Mouse (Mus musculus): Measurements from ENCODE around the gene Ptdss2. TPM values are rescaled to one million over a fixed set of nuclear protein-coding genes. Genes with fewer than 3 reads are reported as not detected.
A peak's percentile ranks its signal among the peaks of the same experiment; 100 is the strongest.

Ptdss2 gene
- polyA plus RNA-seq, 1 experiment from 2014 or later: 65.6 TPM

- H3K4me2 ChIP-seq (ENCODE audit: low read length): peak overlapping the region; percentile 78
- peak; percentile 100 for ATAC-seq (ENCODE audit: insufficient number of reproducible peaks, insufficient read depth, low FRiP score, low read depth)
These were observed 721 bp downstream of the Ptdss2 start for GRCm38 (mm10) chr7:141122689-141123516.

GRCm38 (mm10) chr7:141123517-141123856 lies 1.3 kb downstream of the Ptdss2 start:
- H3K36me3 ChIP-seq (ENCODE audit: control insufficient read depth, insufficient read depth, low read length): no peaks in the 10 kb centered on the region
- H3K4me2 ChIP-seq (ENCODE audit: low read length): peak overlapping the region; percentile 78
- peak overlapping the region; percentile 58 to 67 for H3K4me3 ChIP-seq (ENCODE audit: control insufficient read depth in 1 of 2, insufficient read depth in 1 of 2, low read depth in 1 of 2, low read length in 2 of 2)
- peaks cover 4 to 6% of the 10 kb centered on the region in 2 experiments; a peak in 3 of 4 replicates for H3K4me1 ChIP-seq (ENCODE audit: control insufficient read depth in 2 of 2, insufficient read depth in 2 of 2, low read length in 2 of 2)
- ATAC-seq (ENCODE audit: insufficient number of reproducible peaks, insufficient read depth, low FRiP score, low read depth): no peak; the same call in 1 of the 2 replicates
- H3K9me3 ChIP-seq (ENCODE audit: control insufficient read depth, low read length): no peaks in the 10 kb centered on the region
- H3K27me3 ChIP-seq (ENCODE audit: control insufficient read depth, insufficient read depth, low read length): no peaks in the 10 kb centered on the region
- WGBS: 2% methylated on average over 15 of the region's 15 CpGs
- peak overlapping the region; percentile 90 to 92 for H3K27ac ChIP-seq (replicated peaks in 1 of 2; ENCODE audit: control insufficient read depth in 1 of 2, insufficient read depth in 1 of 2, low read depth in 2 of 2, low read length in 2 of 2)
- H3K9ac ChIP-seq (ENCODE audit: low read length): peak overlapping the region; percentile 84

More at GRCm38 (mm10) chr7:141122689-141123516, 721 bp downstream of the Ptdss2 start:
- Histone ChIP-seq H3K9me3 (ENCODE audit: control insufficient read depth, low read length) (no peaks in the 10 kb centered on the region), H3K4me3 (ENCODE audit: control insufficient read depth in 1 of 2, insufficient read depth in 1 of 2, low read depth in 1 of 2, low read length in 2 of 2) (peak overlapping the region; percentile 58 to 67), H3K27me3 (ENCODE audit: control insufficient read depth, insufficient read depth, low read length) (no peaks in the 10 kb centered on the region), H3K4me1 (ENCODE audit: control insufficient read depth in 2 of 2, insufficient read depth in 2 of 2, low read length in 2 of 2) (peaks cover 4 to 6% of the 10 kb centered on the region in 2 experiments; a peak in 3 of 4 replicates), H3K27ac (replicated peaks in 1 of 2; ENCODE audit: control insufficient read depth in 1 of 2, insufficient read depth in 1 of 2, low read depth in 2 of 2, low read length in 2 of 2) (peak overlapping the region; percentile 90 to 92), H3K9ac (ENCODE audit: low read length) (peak overlapping the region; percentile 84), H3K36me3 (ENCODE audit: control insufficient read depth, insufficient read depth, low read length) (no peaks in the 10 kb centered on the region)
- 2% methylated on average over 29 of the region's 29 CpGs for WGBS

- Histone ChIP-seq H3K27me3 (ENCODE audit: control insufficient read depth, insufficient read depth, low read length) (no peaks in the 10 kb centered on the region), H3K27ac (replicated peaks in 1 of 2; ENCODE audit: control insufficient read depth in 1 of 2, insufficient read depth in 1 of 2, low read depth in 2 of 2, low read length in 2 of 2) (peak overlapping the region; percentile 3 to 14; a peak in 1 of 4 replicates), H3K4me2 (ENCODE audit: low read length) (peak overlapping the region; percentile 90), H3K4me1 (ENCODE audit: control insufficient read depth in 2 of 2, insufficient read depth in 2 of 2, low read length in 2 of 2) (peaks cover 8 to 14% of the 10 kb centered on the region in 2 experiments), H3K4me3 (ENCODE audit: control insufficient read depth in 1 of 2, insufficient read depth in 1 of 2, low read depth in 1 of 2, low read length in 2 of 2) (peak overlapping the region; percentile 84 to 87), H3K9ac (ENCODE audit: low read length) (peak overlapping the region; percentile 94), H3K36me3 (ENCODE audit: control insufficient read depth, insufficient read depth, low read length) (peaks cover 18% of the 10 kb centered on the region), H3K9me3 (ENCODE audit: control insufficient read depth, low read length) (no peaks in the 10 kb centered on the region)
- ATAC-seq (ENCODE audit: insufficient number of reproducible peaks, insufficient read depth, low FRiP score, low read depth): peak; percentile 96
- under 1% methylated on average over 59 of the region's 59 CpGs for WGBS
These were observed 9.0 kb downstream of the Ptdss2 start for GRCm38 (mm10) chr7:141131024-141131820.

GRCm38 (mm10) chr7:141131904-141132755 lies 9.9 kb downstream of the Ptdss2 start:
- H3K4me1 ChIP-seq (ENCODE audit: control insufficient read depth in 2 of 2, insufficient read depth in 2 of 2, low read length in 2 of 2): peaks cover 8 to 14% of the 10 kb centered on the region in 2 experiments
- H3K9me3 ChIP-seq (ENCODE audit: control insufficient read depth, low read length): no peaks in the 10 kb centered on the region
- H3K36me3 ChIP-seq (ENCODE audit: control insufficient read depth, insufficient read depth, low read length): peaks cover 27% of the 10 kb centered on the region
- H3K27ac ChIP-seq (replicated peaks in 1 of 2; ENCODE audit: control insufficient read depth in 1 of 2, insufficient read depth in 1 of 2, low read depth in 2 of 2, low read length in 2 of 2): no peak overlapping the region
- H3K4me2 ChIP-seq (ENCODE audit: low read length): peak overlapping the region; percentile 90
- H3K4me3 ChIP-seq (ENCODE audit: control insufficient read depth in 1 of 2, insufficient read depth in 1 of 2, low read depth in 1 of 2, low read length in 2 of 2): peak overlapping the region; percentile 84 to 87
- H3K27me3 ChIP-seq (ENCODE audit: control insufficient read depth, insufficient read depth, low read length): no peaks in the 10 kb centered on the region
- H3K9ac ChIP-seq (ENCODE audit: low read length): peak overlapping the region; percentile 94
- 59% methylated on average over 12 of the region's 12 CpGs for WGBS
- no peak for ATAC-seq (ENCODE audit: insufficient number of reproducible peaks, insufficient read depth, low FRiP score, low read depth)

GRCm38 (mm10) chr7:141141326-141141725 lies 19.1 kb downstream of the Ptdss2 start:
- Histone ChIP-seq H3K36me3 (ENCODE audit: control insufficient read depth, insufficient read depth, low read length) (peaks cover 55% of the 10 kb centered on the region), H3K4me2 (ENCODE audit: low read length) (no peak overlapping the region), H3K9me3 (ENCODE audit: control insufficient read depth, low read length) (no peaks in the 10 kb centered on the region), H3K4me3 (ENCODE audit: control insufficient read depth in 1 of 2, insufficient read depth in 1 of 2, low read depth in 1 of 2, low read length in 2 of 2) (no peak overlapping the region), H3K9ac (ENCODE audit: low read length) (no peak overlapping the region), H3K4me1 (ENCODE audit: control insufficient read depth in 2 of 2, insufficient read depth in 2 of 2, low read length in 2 of 2) (no peaks in the 10 kb centered on the region), H3K27me3 (ENCODE audit: control insufficient read depth, insufficient read depth, low read length) (no peaks in the 10 kb centered on the region), H3K27ac (replicated peaks in 1 of 2; ENCODE audit: control insufficient read depth in 1 of 2, insufficient read depth in 1 of 2, low read depth in 2 of 2, low read length in 2 of 2) (no peak overlapping the region)
- ATAC-seq (ENCODE audit: insufficient number of reproducible peaks, insufficient read depth, low FRiP score, low read depth): no peak
- WGBS: 80% methylated on average over 4 of the region's 4 CpGs

GRCm38 (mm10) chr7:141143112-141143511 lies 20.9 kb downstream of the Ptdss2 start:
- Histone ChIP-seq H3K4me2 (ENCODE audit: low read length) (no peak overlapping the region), H3K27me3 (ENCODE audit: control insufficient read depth, insufficient read depth, low read length) (no peaks in the 10 kb centered on the region), H3K9me3 (ENCODE audit: control insufficient read depth, low read length) (no peaks in the 10 kb centered on the region), H3K27ac (replicated peaks in 1 of 2; ENCODE audit: control insufficient read depth in 1 of 2, insufficient read depth in 1 of 2, low read depth in 2 of 2, low read length in 2 of 2) (no peak overlapping the region), H3K36me3 (ENCODE audit: control insufficient read depth, insufficient read depth, low read length) (peaks cover 53% of the 10 kb centered on the region), H3K4me1 (ENCODE audit: control insufficient read depth in 2 of 2, insufficient read depth in 2 of 2, low read length in 2 of 2) (no peaks in the 10 kb centered on the region), H3K9ac (ENCODE audit: low read length) (no peak overlapping the region), H3K4me3 (ENCODE audit: control insufficient read depth in 1 of 2, insufficient read depth in 1 of 2, low read depth in 1 of 2, low read length in 2 of 2) (no peak overlapping the region)
- 52% methylated on average over 5 of the region's 5 CpGs for WGBS
- ATAC-seq (ENCODE audit: insufficient number of reproducible peaks, insufficient read depth, low FRiP score, low read depth): no peak

- WGBS: 85% methylated on average over 2 of the region's 2 CpGs
- H3K4me2 ChIP-seq (ENCODE audit: low read length): no peak overlapping the region
- H3K4me3 ChIP-seq (ENCODE audit: control insufficient read depth in 1 of 2, insufficient read depth in 1 of 2, low read depth in 1 of 2, low read length in 2 of 2): no peak overlapping the region
- peaks cover 52% of the 10 kb centered on the region for H3K36me3 ChIP-seq (ENCODE audit: control insufficient read depth, insufficient read depth, low read length)
- no peaks in the 10 kb centered on the region for H3K27me3 ChIP-seq (ENCODE audit: control insufficient read depth, insufficient read depth, low read length)
- no peaks in the 10 kb centered on the region for H3K4me1 ChIP-seq (ENCODE audit: control insufficient read depth in 2 of 2, insufficient read depth in 2 of 2, low read length in 2 of 2)
- H3K9me3 ChIP-seq (ENCODE audit: control insufficient read depth, low read length): no peaks in the 10 kb centered on the region
- H3K27ac ChIP-seq (replicated peaks in 1 of 2; ENCODE audit: control insufficient read depth in 1 of 2, insufficient read depth in 1 of 2, low read depth in 2 of 2, low read length in 2 of 2): no peak overlapping the region
- ATAC-seq (ENCODE audit: insufficient number of reproducible peaks, insufficient read depth, low FRiP score, low read depth): no peak
- no peak overlapping the region for H3K9ac ChIP-seq (ENCODE audit: low read length)
These were observed 21.7 kb downstream of the Ptdss2 start for GRCm38 (mm10) chr7:141143861-141144260.
